Mouse (Mus musculus) heart, postnatal 0 days (tissue): ENCODE measurements around the gene Gm17651. TPM values are rescaled to one million over a fixed set of nuclear protein-coding genes. Genes with fewer than 3 reads are reported as not detected.

Experiments
- ATAC-seq: fragments of 200-750 bp; cut with Nextera tagmentation; 2 replicates; pipeline ENCODE4 v1.8.0; 2017; ENCODE audit warnings: low read depth, moderate number of reproducible peaks, moderate library complexity; ENCODE audit not compliant: insufficient read depth
- DNase-seq: peaks from one replicate; pipeline ENCODE4 v3.0.0-alpha.2; 2016; ENCODE audit warnings: low spot score
- H3K27ac ChIP-seq: fragments of 300-500 bp; sonication (generic); 2 replicates; pipeline ENCODE4 v1.5.1; 2014; ENCODE audit warnings: low read depth, mild to moderate bottlenecking
- H3K27me3 ChIP-seq: fragments of 300-500 bp; sonication (generic); 2 replicates; pipeline ENCODE4 v1.6.1; 2014; ENCODE audit warnings: low read length, mixed read lengths; ENCODE audit not compliant: control insufficient read depth, insufficient read depth
- H3K36me3 ChIP-seq: fragments of 300-500 bp; sonication (generic); replicated peaks from 2 replicates; pipeline ENCODE4 v1.6.1; 2014; ENCODE audit warnings: low read length, mixed read lengths; ENCODE audit not compliant: control insufficient read depth, insufficient read depth
- H3K4me1 ChIP-seq: fragments of 300-500 bp; sonication (generic); 2 replicates; pipeline ENCODE4 v1.6.1; 2014; ENCODE audit warnings: antibody characterized with exemption; ENCODE audit not compliant: control insufficient read depth, insufficient read depth
- H3K4me2 ChIP-seq: fragments of 300-500 bp; sonication (generic); 2 replicates; pipeline ENCODE4 v1.6.1; 2014; ENCODE audit warnings: low read depth, mild to moderate bottlenecking, low read length, moderate library complexity
- H3K4me3 ChIP-seq: fragments of 300-500 bp; sonication (generic); 2 replicates; pipeline ENCODE4 v1.5.1; 2014; ENCODE audit warnings: low read depth, low read length
- H3K9ac ChIP-seq: fragments of 300-500 bp; sonication (generic); replicated peaks from 2 replicates; pipeline ENCODE4 v1.6.1; 2014; ENCODE audit warnings: low read depth, low read length, mixed read lengths
- H3K9me3 ChIP-seq: fragments of 300-500 bp; sonication (generic); replicated peaks from 2 replicates; pipeline ENCODE4 v1.6.1; 2016; ENCODE audit warnings: low read length; ENCODE audit not compliant: control insufficient read depth
- CTCF ChIP-seq: IDR thresholded peaks from 2 replicates; pipeline ENCODE4 v1.5.1; 2016; ENCODE audit warnings: antibody characterized with exemption, control low read depth, low read depth
- EP300 ChIP-seq: IDR thresholded peaks from 2 replicates; pipeline ENCODE4 v1.6.1; 2016; ENCODE audit warnings: antibody characterized with exemption, low read depth
- WGBS: fragments of 180-500 bp; shearing (Covaris S2); extraction: QIAGEN DNeasy Blood & Tissue Kit; methylation state at CpG from one replicate; pipeline ENCODE4 v1.1.7; 2014; 5-methylcytosine and 5-hydroxymethylcytosine counted together
- polyA plus RNA-seq: library from polyadenylated mRNA; unstranded; fragments of >200 nt; fragmentation: Nextera tagmentation; extraction: Ambion mirVana; gene quantifications from 2 replicates; pipeline ENCODE4 v1.2.1, GENCODE M21; 2015
- total RNA-seq: library from RNA; depleted of rRNA; stranded (reverse); fragments of >200 nt; gene quantifications from 2 replicates; pipeline ENCODE4 v1.2.3, GENCODE M21; 2014; ENCODE audit warnings: low replicate concordance

Gene Gm17651
- total and polyA plus RNA-seq, 2 experiments from 2014 or later = not detected

DNA sequence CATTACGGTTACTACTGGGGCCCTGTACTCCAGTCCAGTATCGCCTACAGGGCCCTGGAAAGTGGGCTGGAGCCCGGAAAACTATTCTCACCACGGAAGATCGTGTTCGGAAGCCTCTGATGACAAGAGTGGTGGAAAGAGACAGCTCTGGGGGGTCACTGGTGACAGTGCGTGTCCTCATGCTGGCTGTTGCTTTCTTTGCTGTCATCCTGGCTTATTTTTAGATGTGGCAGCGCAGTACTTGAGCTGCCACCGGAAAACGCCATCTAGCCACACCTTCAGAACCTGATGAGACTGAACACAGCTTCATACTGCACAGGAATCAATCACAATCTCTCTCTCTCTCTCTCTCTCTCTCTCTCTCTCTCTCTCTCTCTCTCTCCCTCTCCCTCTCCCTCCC is 22.9 kb downstream of the Gm17651 start:
- peak; percentile 80 for DNase-seq
- H3K9ac ChIP-seq = peak overlapping the region; percentile 25; the same call in 1 of the 2 replicates

DNA sequence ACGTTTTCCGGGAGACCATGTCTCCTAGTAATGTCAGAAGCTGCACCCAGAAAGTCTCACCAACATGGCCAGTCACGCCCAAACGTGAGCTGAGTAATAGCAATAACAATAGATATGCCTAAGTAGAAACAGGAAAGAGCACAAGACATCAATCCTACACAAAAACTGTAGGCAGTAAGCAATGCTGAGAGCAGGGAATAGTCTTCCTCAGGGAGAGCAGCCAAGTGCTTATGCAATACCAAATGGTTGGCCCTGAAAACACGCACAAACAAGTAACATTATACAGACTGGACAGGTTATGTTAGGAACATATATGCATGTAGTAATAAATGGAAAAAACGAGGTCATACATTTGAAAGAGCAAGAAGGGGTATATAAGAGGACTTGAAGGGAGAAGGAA is 25.0 kb downstream of the Gm17651 start:
- ATAC-seq = no peak
- Histone ChIP-seq H3K4me1 (peaks cover 30% of the 10 kb centered on the region), H3K9me3 (no peaks in the 10 kb centered on the region), H3K4me3 (no peak overlapping the region), H3K27me3 (no peaks in the 10 kb centered on the region), H3K9ac (no peak overlapping the region), H3K4me2 (no peak overlapping the region), H3K36me3 (no peaks in the 10 kb centered on the region), H3K27ac (peak overlapping the region; percentile 5; the same call in 1 of the 2 replicates)
- DNase-seq = no peak
- TF ChIP-seq CTCF = no peak
- no peak for TF ChIP-seq EP300
- 65% methylated on average over 6 of the region's 6 CpGs for WGBS

More for the DNA sequence above, 22.9 kb downstream of the Gm17651 start:
- TF ChIP-seq EP300 (no peak), CTCF (no peak)
- Histone ChIP-seq H3K27ac (peak overlapping the region; percentile 88), H3K4me2 (peak overlapping the region; percentile 52), H3K4me3 (peak overlapping the region; percentile 8; the same call in 1 of the 2 replicates), H3K36me3 (no peaks in the 10 kb centered on the region), H3K9me3 (no peaks in the 10 kb centered on the region; the same call in 1 of the 2 replicates), H3K4me1 (peaks cover 30% of the 10 kb centered on the region), H3K27me3 (no peaks in the 10 kb centered on the region)
- ATAC-seq = peak; percentile 65
- 37% methylated on average over 10 of the region's 10 CpGs for WGBS

DNA sequence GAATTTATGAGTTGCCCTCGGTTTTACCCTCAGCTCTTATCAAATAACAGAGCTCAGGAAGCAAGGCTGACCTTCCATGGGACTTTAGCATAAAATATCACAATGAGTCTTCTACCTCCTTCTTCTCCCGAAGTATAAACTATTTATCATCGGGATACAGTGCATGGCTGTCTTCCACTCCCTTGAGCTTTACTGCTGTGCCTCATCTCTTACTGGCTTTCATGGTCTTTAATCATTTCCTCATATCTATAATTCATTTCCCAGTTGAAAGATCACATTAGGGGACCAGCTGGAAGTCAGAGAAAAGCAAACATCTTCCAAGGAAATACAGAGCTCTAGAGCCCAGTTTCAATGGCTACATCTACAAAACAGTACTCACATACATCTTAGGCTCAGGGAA is 25.5 kb downstream of the Gm17651 start:
- Histone ChIP-seq H3K9ac (no peak overlapping the region), H3K4me2 (no peak overlapping the region), H3K36me3 (no peaks in the 10 kb centered on the region), H3K27me3 (no peaks in the 10 kb centered on the region), H3K4me1 (peaks cover 31% of the 10 kb centered on the region), H3K4me3 (no peak overlapping the region), H3K27ac (peak overlapping the region; percentile 5), H3K9me3 (no peaks in the 10 kb centered on the region)
- ATAC-seq = no peak
- no peak for DNase-seq
- TF ChIP-seq EP300 (no peak), CTCF (no peak)
- WGBS = 65% methylated on average over 3 of the region's 3 CpGs

DNA sequence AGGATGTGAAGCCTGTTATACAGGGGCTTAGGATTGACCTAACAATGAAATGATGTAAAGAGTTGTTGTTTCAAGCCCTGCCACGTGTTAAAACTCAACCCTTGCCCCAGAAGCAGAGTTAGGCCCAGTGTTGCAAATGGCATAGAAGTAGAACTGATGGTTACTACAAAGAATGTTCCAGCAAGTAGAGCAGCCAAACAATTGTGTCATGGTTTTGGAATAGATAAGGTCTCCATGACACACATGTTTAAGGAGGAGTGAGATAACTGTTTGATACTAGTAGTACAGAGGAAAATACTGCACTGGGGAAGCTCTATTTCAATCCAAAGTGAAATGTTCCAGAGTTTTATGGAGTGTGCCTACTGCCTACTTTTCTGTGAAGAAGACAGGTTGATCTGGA is 26.0 kb downstream of the Gm17651 start:
- H3K36me3 ChIP-seq = no peaks in the 10 kb centered on the region
- H3K4me2 ChIP-seq = no peak overlapping the region
- peaks cover 34% of the 10 kb centered on the region for H3K4me1 ChIP-seq
- H3K4me3 ChIP-seq = no peak overlapping the region
- peak; percentile 65 for ATAC-seq
- no peaks in the 10 kb centered on the region for H3K27me3 ChIP-seq
- peak; percentile 51 for DNase-seq
- no peaks in the 10 kb centered on the region for H3K9me3 ChIP-seq
- H3K9ac ChIP-seq = no peak overlapping the region
- no peak for TF ChIP-seq CTCF
- TF ChIP-seq EP300 = no peak
- WGBS = 26% methylated on average over 1 of the region's 1 CpGs
- H3K27ac ChIP-seq = peak overlapping the region; percentile 70

DNA sequence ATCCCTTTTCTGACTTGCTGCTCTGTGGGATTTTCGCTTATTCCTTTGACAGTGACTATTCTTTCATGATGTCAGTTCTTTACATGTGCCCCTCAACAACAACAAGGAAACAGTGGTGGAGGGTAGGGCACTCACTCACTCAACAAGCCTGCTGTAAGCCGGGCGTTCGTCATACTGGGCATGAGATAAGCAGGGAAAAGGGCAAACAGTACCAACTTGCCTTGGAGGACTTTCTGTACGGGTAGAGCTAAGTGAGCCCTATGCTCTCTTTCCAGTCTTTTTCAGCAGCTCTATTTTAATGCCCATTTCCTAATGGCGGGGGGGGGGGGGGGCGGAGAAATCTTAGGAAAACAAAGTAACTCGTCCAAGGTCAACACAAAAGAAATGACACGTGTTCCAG is 32.5 kb downstream of the Gm17651 start:
- Histone ChIP-seq H3K9ac (no peak overlapping the region), H3K36me3 (no peaks in the 10 kb centered on the region), H3K4me3 (no peak overlapping the region), H3K9me3 (no peaks in the 10 kb centered on the region), H3K27me3 (no peaks in the 10 kb centered on the region), H3K4me1 (peaks cover 4% of the 10 kb centered on the region; the same call in 1 of the 2 replicates), H3K4me2 (no peak overlapping the region), H3K27ac (no peak overlapping the region)
- DNase-seq = no peak
- TF ChIP-seq CTCF (no peak), EP300 (no peak)
- WGBS = 58% methylated on average over 9 of the region's 9 CpGs
- no peak for ATAC-seq

DNA sequence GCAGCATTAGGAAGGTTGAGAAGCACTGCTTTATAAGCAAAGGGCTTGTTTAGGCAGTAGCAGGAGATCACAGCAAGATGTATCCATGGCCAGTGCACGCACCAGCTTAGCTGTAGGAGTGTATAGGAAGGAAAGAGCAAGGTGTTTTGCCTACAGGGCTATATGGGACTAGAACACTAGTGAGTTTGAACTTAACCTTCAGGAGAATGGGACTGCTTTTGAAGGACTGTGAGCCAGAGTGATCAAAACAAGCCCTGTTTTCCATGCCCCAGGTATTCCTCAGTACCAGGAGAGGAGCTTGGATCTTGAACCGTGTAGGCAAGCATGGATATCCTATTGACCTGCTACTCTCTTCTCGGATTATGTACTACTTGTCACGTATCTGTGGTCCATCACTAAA is 33.1 kb downstream of the Gm17651 start:
- TF ChIP-seq CTCF = no peak
- TF ChIP-seq EP300 = no peak
- Histone ChIP-seq H3K4me1 (peaks cover 4% of the 10 kb centered on the region; the same call in 1 of the 2 replicates), H3K36me3 (no peaks in the 10 kb centered on the region), H3K4me2 (no peak overlapping the region), H3K9me3 (no peaks in the 10 kb centered on the region), H3K27me3 (no peaks in the 10 kb centered on the region), H3K9ac (no peak overlapping the region), H3K27ac (no peak overlapping the region), H3K4me3 (no peak overlapping the region)
- no peak for DNase-seq
- WGBS = 87% methylated on average over 4 of the region's 4 CpGs
- no peak for ATAC-seq
